Mouse (Mus musculus): ENCODE data around the gene Pfn3. TPM values are rescaled to one million over a fixed set of nuclear protein-coding genes. Genes with fewer than 3 reads are reported as not detected.

Gene Pfn3
- total RNA-seq (2014; rRNA removed) (0.52 TPM in 1 of 2 replicates, not detected in the other), polyA plus RNA-seq (2015; fragmentation: Nextera tagmentation; extraction: Ambion mirVana) (0.37 and 0.68 TPM in 2 replicates)

GRCm38 (mm10) chr13:55414743-55415380 lies at the start of gene Pfn3:
Gene Pfn3 (minus strand): TSS chr13:55415232.
- peak within 1 kb of the TSS; percentile 41; the same call in 1 of the 2 replicates for H3K27ac ChIP-seq
- DNase-seq (ENCODE audit: low spot score) (peak; percentile 80), ATAC-seq (peak; percentile 78)
- TF ChIP-seq CTCF (IDR thresholded peaks at IDR 0.05; ENCODE audit: low read depth): 0 out of 2 replicates have a peak, but pooled peaks have one; percentile 3
- H3K4me3 ChIP-seq (ENCODE audit: low read length): peak within 1 kb of the TSS; percentile 39
- H3K9ac ChIP-seq (replicated peaks; ENCODE audit: low read length): peak within 1 kb of the TSS; percentile 50
- no peaks in the 10 kb centered on the region for H3K9me3 ChIP-seq (ENCODE audit: low read length)
- H3K27me3 ChIP-seq (ENCODE audit: insufficient read depth, low read length): peaks cover 6% of the 10 kb centered on the region
- no peaks in the 10 kb centered on the region for H3K36me3 ChIP-seq (ENCODE audit: insufficient read depth, low read length)
- H3K4me1 ChIP-seq (ENCODE audit: insufficient read depth, low read length): no peaks in the 10 kb centered on the region; the same call in 1 of the 2 replicates
- peak within 1 kb of the TSS; percentile 67 for H3K4me2 ChIP-seq (ENCODE audit: low read depth, low read length)
- WGBS: 7% methylated on average over 41 of the region's 41 CpGs

- WGBS: 2% methylated on average over 69 of the region's 84 CpGs
- H3K9me3 ChIP-seq (ENCODE audit: low read length): no peaks in the 10 kb centered on the region
- peak within 1 kb of the TSS; percentile 94 for H3K27ac ChIP-seq
- peak within 1 kb of the TSS; percentile 63 for H3K4me2 ChIP-seq (ENCODE audit: low read depth, low read length)
- peak; percentile 91 for DNase-seq (ENCODE audit: low spot score)
- H3K9ac ChIP-seq (replicated peaks; ENCODE audit: low read length): peak within 1 kb of the TSS; percentile 85
- ATAC-seq: peak; percentile 81
- peaks cover 24% of the 10 kb centered on the region for H3K4me1 ChIP-seq (ENCODE audit: insufficient read depth, low read length)
- TF ChIP-seq CTCF (IDR thresholded peaks at IDR 0.05; ENCODE audit: low read depth): no peak
- peaks cover 7% of the 10 kb centered on the region; the same call in 1 of the 2 replicates for H3K36me3 ChIP-seq (ENCODE audit: insufficient read depth, low read length)
- H3K4me3 ChIP-seq (ENCODE audit: low read length): peak within 1 kb of the TSS; percentile 76
- no peaks in the 10 kb centered on the region for H3K27me3 ChIP-seq (ENCODE audit: insufficient read depth, low read length)
These were observed 49.2 kb upstream of the Pfn3 start, which contains the start of gene Prr7 for GRCm38 (mm10) chr13:55464027-55464884. Gene Prr7 (plus strand): TSS chr13:55464267.

DNA sequence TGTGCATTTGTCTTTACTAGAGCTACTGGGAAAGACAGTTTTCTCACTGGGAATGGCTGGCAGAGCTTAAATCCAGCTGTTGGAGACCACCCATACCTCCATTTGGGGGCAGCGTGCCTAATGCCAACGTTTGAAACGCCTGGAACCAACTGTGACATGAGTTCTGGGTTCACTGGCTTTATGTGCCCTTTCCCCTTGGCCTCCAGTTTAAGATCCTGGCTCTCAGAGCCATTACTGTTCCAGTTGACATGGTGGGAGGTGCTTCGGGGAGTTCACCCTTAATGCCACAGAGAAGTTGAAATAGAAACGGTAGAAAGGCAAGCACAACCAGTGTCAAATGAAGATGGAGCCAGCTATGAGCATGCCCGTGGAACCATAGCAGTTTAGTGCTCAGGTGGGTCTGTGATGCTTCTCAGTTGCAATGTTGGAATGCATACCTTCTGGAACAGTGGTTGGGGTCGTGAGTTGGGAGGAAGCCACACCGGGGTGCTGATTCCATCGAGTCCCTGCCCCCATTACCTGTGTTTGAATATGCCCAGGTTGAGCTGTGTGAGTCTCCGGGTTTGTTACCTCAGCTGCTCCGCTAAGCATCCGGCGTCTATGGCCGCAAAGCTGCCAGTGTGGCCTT lies 48.5 kb upstream of the Pfn3 start:
- Histone ChIP-seq H3K9ac (replicated peaks; ENCODE audit: low read length) (peak overlapping the region; percentile 85), H3K36me3 (ENCODE audit: insufficient read depth, low read length) (peaks cover 15% of the 10 kb centered on the region; the same call in 1 of the 2 replicates), H3K27ac (peak overlapping the region; percentile 94), H3K4me3 (ENCODE audit: low read length) (peak overlapping the region; percentile 76), H3K27me3 (ENCODE audit: insufficient read depth, low read length) (no peaks in the 10 kb centered on the region), H3K9me3 (ENCODE audit: low read length) (no peaks in the 10 kb centered on the region), H3K4me1 (ENCODE audit: insufficient read depth, low read length) (peaks cover 18% of the 10 kb centered on the region), H3K4me2 (ENCODE audit: low read depth, low read length) (peak overlapping the region; percentile 63)
- DNase-seq (ENCODE audit: low spot score) (no peak), ATAC-seq (no peak)
- no peak for TF ChIP-seq CTCF (IDR thresholded peaks at IDR 0.05; ENCODE audit: low read depth)
- WGBS: 5% methylated on average over 14 of the region's 14 CpGs

DNA sequence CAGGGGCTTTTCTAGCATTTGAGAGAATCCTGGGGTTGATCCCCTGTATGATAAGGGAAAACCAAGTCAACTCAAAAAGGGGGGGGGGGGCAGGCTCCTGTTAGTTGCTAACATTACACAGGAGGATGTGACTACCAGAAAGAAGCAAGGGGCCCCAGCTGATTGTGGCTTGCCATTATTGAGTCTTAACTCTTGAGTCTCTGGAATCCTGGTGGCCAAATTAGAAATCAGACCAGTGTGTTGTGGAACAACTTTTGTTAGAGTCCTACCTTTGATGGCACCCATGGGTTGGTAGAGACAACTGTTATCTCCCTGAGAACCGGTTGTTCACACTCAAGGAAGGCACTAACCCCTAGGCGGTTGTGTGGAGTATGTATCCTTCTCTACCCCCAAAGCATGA lies 47.9 kb upstream of the Pfn3 start:
- Histone ChIP-seq H3K36me3 (ENCODE audit: insufficient read depth, low read length) (peaks cover 19% of the 10 kb centered on the region; the same call in 1 of the 2 replicates), H3K4me3 (ENCODE audit: low read length) (no peak overlapping the region), H3K9ac (replicated peaks; ENCODE audit: low read length) (no peak overlapping the region), H3K27me3 (ENCODE audit: insufficient read depth, low read length) (no peaks in the 10 kb centered on the region), H3K9me3 (ENCODE audit: low read length) (no peaks in the 10 kb centered on the region), H3K4me2 (ENCODE audit: low read depth, low read length) (peak overlapping the region; percentile 63; the same call in 1 of the 2 replicates), H3K4me1 (ENCODE audit: insufficient read depth, low read length) (peaks cover 17% of the 10 kb centered on the region), H3K27ac (0 out of 2 replicates have a peak overlapping the region, but pooled peaks have one; percentile 94)
- DNase-seq (ENCODE audit: low spot score) (no peak), ATAC-seq (no peak)
- 56% methylated on average over 2 of the region's 2 CpGs for WGBS
- no peak for TF ChIP-seq CTCF (IDR thresholded peaks at IDR 0.05; ENCODE audit: low read depth)

DNA sequence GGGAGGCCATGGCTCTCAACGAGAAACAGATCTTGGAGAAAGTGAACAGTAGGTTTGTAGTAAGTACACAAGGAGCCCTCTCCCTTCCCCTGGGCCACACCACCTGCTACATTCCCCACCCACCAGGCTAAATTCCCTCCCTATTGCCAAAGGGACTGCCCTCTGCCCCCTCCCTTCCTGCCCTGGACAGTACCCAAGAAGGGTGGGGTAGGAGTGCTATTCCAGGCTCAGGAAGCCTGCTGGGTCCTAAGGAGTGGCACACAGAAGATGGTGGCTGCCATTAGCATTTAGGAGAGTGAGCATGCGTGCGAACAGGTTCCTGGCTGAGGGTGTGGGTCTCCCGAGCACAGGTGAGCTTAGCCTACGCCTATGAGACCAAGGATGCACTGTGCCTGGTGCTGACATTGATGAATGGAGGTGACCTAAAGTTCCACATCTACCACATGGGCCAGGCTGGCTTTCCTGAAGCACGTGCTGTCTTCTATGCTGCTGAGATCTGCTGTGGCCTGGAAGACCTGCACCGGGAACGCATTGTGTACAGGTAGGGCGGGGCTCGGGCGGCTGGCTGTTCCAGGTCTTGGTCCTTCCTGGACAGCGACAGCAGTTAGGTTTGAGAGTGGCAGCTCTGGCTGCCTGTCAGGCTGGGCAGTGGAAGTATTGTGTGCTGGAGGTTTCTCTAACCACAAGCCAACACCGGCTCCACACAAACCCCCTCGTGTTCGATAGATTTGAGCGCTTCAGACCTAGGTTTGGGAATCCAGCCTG lies 36.9 kb upstream of the Pfn3 start:
- 95% methylated on average over 16 of the region's 16 CpGs for WGBS
- ATAC-seq: no peak
- no peak for TF ChIP-seq CTCF (IDR thresholded peaks at IDR 0.05; ENCODE audit: low read depth)
- Histone ChIP-seq H3K4me2 (ENCODE audit: low read depth, low read length) (no peak overlapping the region), H3K27ac (no peak overlapping the region), H3K36me3 (ENCODE audit: insufficient read depth, low read length) (peaks cover 27% of the 10 kb centered on the region; the same call in 1 of the 2 replicates), H3K9ac (replicated peaks; ENCODE audit: low read length) (no peak overlapping the region), H3K4me1 (ENCODE audit: insufficient read depth, low read length) (peaks cover under 1% of the 10 kb centered on the region; the same call in 1 of the 2 replicates), H3K4me3 (ENCODE audit: low read length) (no peak overlapping the region), H3K9me3 (ENCODE audit: low read length) (no peaks in the 10 kb centered on the region), H3K27me3 (ENCODE audit: insufficient read depth, low read length) (no peaks in the 10 kb centered on the region)
- no peak for DNase-seq (ENCODE audit: low spot score)
